Mouse (Mus musculus): ENCODE data around the gene Gm20479. TPM values are rescaled to one million over a fixed set of nuclear protein-coding genes. Genes with fewer than 3 reads are reported as not detected.

Gene Gm20479
- polyA plus RNA-seq, 1 experiment from 2014 or later, result not detected

DNA sequence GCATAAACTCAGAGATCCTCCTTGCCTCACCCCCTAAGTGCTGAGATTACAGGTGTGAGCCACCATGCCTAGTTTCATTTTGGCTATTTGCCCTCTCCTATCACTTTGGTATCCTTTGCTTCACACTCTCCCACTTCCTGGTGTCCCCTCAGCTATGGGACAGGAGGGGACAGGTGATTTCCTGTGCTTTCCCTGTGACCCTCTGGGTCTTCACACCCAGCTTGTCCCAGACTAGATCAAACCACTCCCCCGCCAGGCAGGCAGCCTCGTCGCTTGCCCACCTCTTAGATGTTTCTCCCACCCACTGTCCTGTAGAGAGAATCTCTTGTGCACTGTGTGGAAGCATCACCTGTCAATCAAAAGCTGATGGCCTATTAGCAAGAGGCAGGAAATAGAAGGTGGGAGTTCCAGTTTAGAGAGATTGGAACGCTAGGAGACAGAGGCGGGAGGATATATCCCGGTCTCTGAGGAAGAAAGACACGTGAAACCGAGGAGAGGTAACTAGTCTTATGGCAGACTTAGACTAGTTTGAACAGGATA is 46.2 kb downstream of the Gm20479 start:
- H3K36me3 ChIP-seq (ENCODE audit: control insufficient read depth, insufficient read depth, low read length), result peaks cover 8% of the 10 kb centered on the region
- H3K4me1 ChIP-seq (ENCODE audit: control insufficient read depth, insufficient read depth, low read length), result peaks cover 12% of the 10 kb centered on the region
- H3K4me3 ChIP-seq (ENCODE audit: low read length), result no peak overlapping the region
- H3K4me2 ChIP-seq (ENCODE audit: low read depth, low read length), result no peak overlapping the region
- H3K9me3 ChIP-seq (ENCODE audit: control insufficient read depth, low read length), result peaks cover 5% of the 10 kb centered on the region
- 0 out of 2 replicates have a peak, but pooled peaks have one; percentile 15 for ATAC-seq
- H3K9ac ChIP-seq (ENCODE audit: low read depth, low read length), result no peak overlapping the region
- H3K27ac ChIP-seq (ENCODE audit: low read length), result no peak overlapping the region
- no peaks in the 10 kb centered on the region for H3K27me3 ChIP-seq (replicated peaks; ENCODE audit: control insufficient read depth, insufficient read depth, low read length)
- WGBS, result 49% methylated on average over 8 of the region's 8 CpGs

DNA sequence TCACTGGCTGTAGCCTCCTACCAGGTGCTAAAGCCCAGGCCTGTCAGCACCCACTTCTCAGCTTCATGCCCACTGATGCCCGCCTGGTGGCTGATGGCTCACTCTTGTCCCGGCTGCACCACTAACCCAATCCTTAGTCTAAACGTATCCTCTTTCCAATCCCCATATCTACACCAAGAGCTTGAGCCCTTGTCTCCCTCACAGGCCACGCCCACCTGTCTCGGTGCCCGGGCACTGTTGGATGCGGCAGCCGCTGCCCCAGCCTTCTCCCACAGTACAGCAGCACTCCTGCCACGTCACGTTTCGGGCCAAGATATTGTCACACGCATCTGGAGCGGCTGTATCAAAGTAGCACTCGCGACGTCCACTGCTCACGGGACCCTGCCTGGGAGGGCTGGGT is 46.9 kb downstream of the Gm20479 start:
- 13% methylated on average over 17 of the region's 17 CpGs for WGBS

DNA sequence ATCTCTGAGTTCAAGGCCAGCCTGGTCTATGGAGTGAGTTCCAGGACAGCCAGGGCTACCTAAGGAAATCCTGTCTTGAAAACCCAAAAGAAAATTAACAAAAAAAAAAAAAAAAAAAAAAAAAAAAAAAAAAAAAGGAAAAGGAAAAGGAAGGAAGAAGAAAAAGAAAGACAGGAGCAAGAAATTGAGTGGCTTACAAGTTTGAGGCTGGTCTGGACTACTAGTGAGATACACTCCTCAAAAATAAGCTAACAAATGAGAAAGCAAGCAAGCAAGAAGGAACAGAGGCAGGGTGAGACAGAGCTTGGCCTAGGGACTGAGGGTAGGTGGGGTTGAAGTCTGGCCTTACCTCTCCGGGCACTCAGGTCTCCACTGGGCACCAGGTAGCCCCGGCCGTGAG is 47.4 kb downstream of the Gm20479 start:
- Histone ChIP-seq H3K27me3 (replicated peaks; ENCODE audit: control insufficient read depth, insufficient read depth, low read length) (no peaks in the 10 kb centered on the region), H3K4me1 (ENCODE audit: control insufficient read depth, insufficient read depth, low read length) (peaks cover 12% of the 10 kb centered on the region), H3K9ac (ENCODE audit: low read depth, low read length) (no peak overlapping the region), H3K9me3 (ENCODE audit: control insufficient read depth, low read length) (peaks cover 5% of the 10 kb centered on the region), H3K4me3 (ENCODE audit: low read length) (no peak overlapping the region), H3K4me2 (ENCODE audit: low read depth, low read length) (no peak overlapping the region), H3K27ac (ENCODE audit: low read length) (no peak overlapping the region), H3K36me3 (ENCODE audit: control insufficient read depth, insufficient read depth, low read length) (peaks cover 8% of the 10 kb centered on the region)
- WGBS, result 77% methylated on average over 3 of the region's 3 CpGs
- no peak; the same call in 1 of the 2 replicates for ATAC-seq

More for the DNA sequence above, 46.9 kb downstream of the Gm20479 start:
- H3K4me3 ChIP-seq (ENCODE audit: low read length), result peak overlapping the region; percentile 26; the same call in 1 of the 2 replicates
- no peak overlapping the region for H3K27ac ChIP-seq (ENCODE audit: low read length)
- peaks cover 12% of the 10 kb centered on the region for H3K4me1 ChIP-seq (ENCODE audit: control insufficient read depth, insufficient read depth, low read length)
- H3K36me3 ChIP-seq (ENCODE audit: control insufficient read depth, insufficient read depth, low read length), result peaks cover 8% of the 10 kb centered on the region
- peak overlapping the region; percentile 43 for H3K4me2 ChIP-seq (ENCODE audit: low read depth, low read length)
- peaks cover 5% of the 10 kb centered on the region for H3K9me3 ChIP-seq (ENCODE audit: control insufficient read depth, low read length)
- no peaks in the 10 kb centered on the region for H3K27me3 ChIP-seq (replicated peaks; ENCODE audit: control insufficient read depth, insufficient read depth, low read length)
- peak; percentile 44; the same call in 1 of the 2 replicates for ATAC-seq
- peak overlapping the region; percentile 11 for H3K9ac ChIP-seq (ENCODE audit: low read depth, low read length)

DNA sequence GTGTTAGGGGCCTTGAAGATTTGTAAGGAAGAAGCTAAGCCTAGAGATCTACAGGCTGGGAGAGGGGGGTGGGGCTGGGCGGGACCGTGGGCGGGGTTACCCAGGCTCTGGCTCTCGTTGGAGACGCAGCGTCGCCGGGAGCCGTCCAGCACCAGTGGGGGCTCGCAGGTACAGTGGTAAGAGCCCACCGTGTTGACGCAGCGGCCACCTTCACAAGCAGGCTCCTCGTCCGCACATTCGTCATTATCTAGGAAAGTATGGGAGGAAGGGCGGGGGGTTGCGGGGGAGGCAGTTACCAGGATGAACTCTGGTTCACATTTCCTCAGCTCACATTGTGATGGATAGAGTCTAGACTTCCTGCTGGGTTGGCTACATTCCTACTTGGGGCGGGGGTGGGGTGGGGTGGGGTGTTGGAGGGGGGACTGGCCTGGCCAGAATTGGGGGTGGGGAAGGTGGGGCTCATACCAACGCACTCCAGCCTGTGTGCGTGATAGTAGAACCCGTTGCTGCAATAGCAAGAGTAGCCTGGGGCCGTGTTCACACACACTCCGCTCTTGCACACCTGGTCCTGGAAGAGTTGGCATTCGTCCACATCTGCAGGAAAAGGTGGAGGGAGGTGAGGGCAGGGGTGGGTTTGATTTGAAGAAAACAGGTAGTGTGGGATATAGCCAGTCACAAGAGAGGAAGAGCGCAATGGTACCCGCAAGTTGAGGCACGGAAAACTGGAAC is 48.2 kb downstream of the Gm20479 start:
- H3K4me3 ChIP-seq (ENCODE audit: low read length), result peak overlapping the region; percentile 38
- WGBS, result 12% methylated on average over 28 of the region's 28 CpGs
- peaks cover under 1% of the 10 kb centered on the region for H3K36me3 ChIP-seq (ENCODE audit: control insufficient read depth, insufficient read depth, low read length)
- peaks cover 12% of the 10 kb centered on the region for H3K4me1 ChIP-seq (ENCODE audit: control insufficient read depth, insufficient read depth, low read length)
- H3K9ac ChIP-seq (ENCODE audit: low read depth, low read length), result no peak overlapping the region
- peaks cover 1% of the 10 kb centered on the region; the same call in 1 of the 2 replicates for H3K9me3 ChIP-seq (ENCODE audit: control insufficient read depth, low read length)
- ATAC-seq, result peak; percentile 49
- H3K27ac ChIP-seq (ENCODE audit: low read length), result no peak overlapping the region
- peak overlapping the region; percentile 61 for H3K4me2 ChIP-seq (ENCODE audit: low read depth, low read length)
- no peaks in the 10 kb centered on the region for H3K27me3 ChIP-seq (replicated peaks; ENCODE audit: control insufficient read depth, insufficient read depth, low read length)

DNA sequence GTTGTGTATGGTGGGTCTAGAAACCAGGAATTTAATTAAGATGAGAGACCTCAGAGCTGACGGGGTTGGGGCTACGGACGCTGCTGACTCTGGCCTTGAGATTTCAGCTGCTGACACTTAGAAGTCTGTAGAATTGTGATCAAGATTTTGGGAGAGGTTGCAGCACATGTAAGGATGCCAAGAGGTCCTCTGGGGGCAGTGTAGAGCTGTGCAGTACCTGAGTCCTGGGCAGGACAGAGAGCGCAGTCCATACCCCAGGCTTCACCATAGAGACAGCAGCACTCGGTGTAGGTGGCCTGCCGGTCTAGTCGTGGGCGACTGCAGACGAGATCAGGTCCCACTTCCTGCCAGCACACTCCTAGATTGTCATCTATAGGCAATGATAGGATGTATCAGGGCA is 49.7 kb downstream of the Gm20479 start:
- no peak overlapping the region for H3K4me2 ChIP-seq (ENCODE audit: low read depth, low read length)
- H3K4me1 ChIP-seq (ENCODE audit: control insufficient read depth, insufficient read depth, low read length), result peaks cover 12% of the 10 kb centered on the region
- no peaks in the 10 kb centered on the region for H3K36me3 ChIP-seq (ENCODE audit: control insufficient read depth, insufficient read depth, low read length)
- no peak overlapping the region for H3K9ac ChIP-seq (ENCODE audit: low read depth, low read length)
- no peak overlapping the region for H3K4me3 ChIP-seq (ENCODE audit: low read length)
- H3K9me3 ChIP-seq (ENCODE audit: control insufficient read depth, low read length), result no peaks in the 10 kb centered on the region
- ATAC-seq, result no peak
- WGBS, result 79% methylated on average over 9 of the region's 9 CpGs
- no peak overlapping the region for H3K27ac ChIP-seq (ENCODE audit: low read length)
- H3K27me3 ChIP-seq (replicated peaks; ENCODE audit: control insufficient read depth, insufficient read depth, low read length), result no peaks in the 10 kb centered on the region

DNA sequence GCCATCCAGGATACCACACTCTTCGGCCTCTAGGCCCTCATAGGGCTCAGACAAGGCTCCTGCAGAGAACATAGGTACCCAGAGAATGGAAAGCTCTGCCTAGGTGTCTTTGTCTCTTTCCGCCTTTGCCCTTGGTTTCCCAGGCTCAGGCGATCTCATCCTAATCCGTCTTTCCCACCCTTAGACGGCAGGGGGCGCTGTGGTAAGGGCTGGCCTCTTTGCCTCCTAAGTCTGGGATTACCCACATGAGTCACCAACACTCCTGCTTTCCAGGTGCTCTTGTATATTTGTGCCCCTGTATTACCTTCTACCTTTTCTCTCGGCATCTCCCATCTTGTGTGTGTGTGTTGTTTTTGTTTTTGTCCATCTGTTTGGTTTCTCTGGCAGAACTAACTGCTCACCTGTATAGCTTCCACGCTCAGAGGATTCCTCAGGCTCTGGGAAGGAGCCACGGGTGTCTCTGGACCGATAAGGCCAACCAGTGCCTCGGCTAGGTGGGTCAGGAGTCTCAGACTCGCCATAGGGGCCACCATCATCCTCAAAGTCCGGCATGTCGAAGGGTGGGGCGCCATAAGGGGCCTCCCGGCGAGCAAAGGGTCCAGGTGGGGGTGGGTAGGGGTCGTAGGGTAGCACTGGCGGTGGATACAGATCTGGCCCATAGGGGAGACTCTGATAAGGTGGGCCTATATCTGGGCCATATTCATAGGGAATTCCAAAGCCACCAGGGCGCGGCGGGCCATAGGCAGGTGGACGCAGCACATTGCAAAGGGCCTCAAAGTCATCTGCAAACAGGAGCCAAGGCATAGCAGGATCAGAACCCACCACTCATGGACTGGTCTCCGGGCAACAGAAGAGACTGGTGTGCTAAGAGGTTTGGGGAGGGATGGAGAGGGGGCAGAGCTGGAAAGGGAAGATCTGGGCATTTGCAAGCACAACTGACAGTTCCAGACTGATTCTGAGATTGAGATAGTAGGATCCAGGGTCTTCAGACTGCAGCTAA is 50.8 kb downstream of the Gm20479 start:
- no peak for ATAC-seq
- no peak overlapping the region for H3K4me3 ChIP-seq (ENCODE audit: low read length)
- H3K27me3 ChIP-seq (replicated peaks; ENCODE audit: control insufficient read depth, insufficient read depth, low read length), result no peaks in the 10 kb centered on the region
- WGBS, result 79% methylated on average over 24 of the region's 24 CpGs
- no peak overlapping the region for H3K4me2 ChIP-seq (ENCODE audit: low read depth, low read length)
- no peak overlapping the region for H3K27ac ChIP-seq (ENCODE audit: low read length)
- no peaks in the 10 kb centered on the region for H3K9me3 ChIP-seq (ENCODE audit: control insufficient read depth, low read length)
- peaks cover 12% of the 10 kb centered on the region for H3K4me1 ChIP-seq (ENCODE audit: control insufficient read depth, insufficient read depth, low read length)
- no peak overlapping the region for H3K9ac ChIP-seq (ENCODE audit: low read depth, low read length)
- H3K36me3 ChIP-seq (ENCODE audit: control insufficient read depth, insufficient read depth, low read length), result no peaks in the 10 kb centered on the region

DNA sequence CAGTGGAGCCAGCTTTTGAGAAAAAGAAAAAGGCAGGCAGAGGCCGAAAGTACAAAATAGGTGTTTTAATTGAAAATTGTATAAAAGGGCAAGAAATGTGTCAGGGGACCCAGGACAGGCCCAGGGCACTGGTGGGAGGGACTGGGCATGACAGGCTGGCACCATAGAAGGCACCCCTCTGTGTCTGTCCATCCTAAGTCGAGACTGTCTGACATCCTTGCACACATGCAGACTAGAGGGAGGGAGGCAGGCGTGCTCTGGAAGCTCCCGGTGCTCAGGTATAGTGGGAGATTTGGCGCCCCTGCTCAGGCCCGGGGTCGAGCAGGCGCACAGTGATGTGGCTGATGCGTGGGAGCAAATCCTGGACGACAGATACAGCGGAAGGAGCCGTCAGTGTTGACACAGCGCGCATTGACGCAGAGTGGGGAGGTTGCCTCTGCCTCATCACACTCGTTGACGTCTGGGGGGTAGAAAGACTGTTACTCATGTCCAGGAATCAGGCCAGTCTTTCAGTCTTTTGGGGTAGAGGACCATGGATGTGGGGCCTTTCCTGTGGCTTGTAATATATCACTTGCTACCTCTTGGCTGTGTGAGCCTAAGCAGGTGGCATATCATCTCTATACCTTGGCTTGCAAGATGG is 52.0 kb downstream of the Gm20479 start:
- Histone ChIP-seq H3K36me3 (ENCODE audit: control insufficient read depth, insufficient read depth, low read length) (no peaks in the 10 kb centered on the region), H3K27ac (ENCODE audit: low read length) (no peak overlapping the region), H3K9ac (ENCODE audit: low read depth, low read length) (no peak overlapping the region), H3K4me2 (ENCODE audit: low read depth, low read length) (no peak overlapping the region), H3K27me3 (replicated peaks; ENCODE audit: control insufficient read depth, insufficient read depth, low read length) (no peaks in the 10 kb centered on the region), H3K4me1 (ENCODE audit: control insufficient read depth, insufficient read depth, low read length) (peaks cover 9% of the 10 kb centered on the region; the same call in 1 of the 2 replicates), H3K9me3 (ENCODE audit: control insufficient read depth, low read length) (no peaks in the 10 kb centered on the region), H3K4me3 (ENCODE audit: low read length) (no peak overlapping the region)
- WGBS, result 88% methylated on average over 17 of the region's 17 CpGs
- no peak for ATAC-seq

Data from intestine, embryonic 16.5 days (tissue).